Mouse (Mus musculus) liver, embryonic 11.5 days (tissue): ENCODE data around the gene Rps6kb1. TPM values are rescaled to one million over a fixed set of nuclear protein-coding genes. Genes with fewer than 3 reads are reported as not detected.
"Not testable (repeated sequence)": the region's sequence is repeated elsewhere in the genome, so short reads cannot be mapped to it uniquely, and the experiment has no call there.

Source experiments
- ATAC-seq: fragments of 200-750 bp; cut with Nextera tagmentation; replicated peaks from 2 replicates; pipeline ENCODE4 v1.8.0; 2017; ENCODE audit warnings: moderate number of reproducible peaks, mild to moderate bottlenecking, moderate TSS enrichment, moderate library complexity; ENCODE audit not compliant: low FRiP score
- DNase-seq: peaks from one replicate; pipeline ENCODE4 v3.0.0-alpha.2; 2017; ENCODE audit warnings: low spot score
- H3K27ac ChIP-seq: fragments of 300-500 bp; sonication (generic); 2 replicates; pipeline ENCODE4 v1.5.1; 2014; ENCODE audit warnings: mild to moderate bottlenecking, low read depth, low read length, control low read depth
- H3K27me3 ChIP-seq: fragments of 300-500 bp; sonication (generic); replicated peaks from 2 replicates; pipeline ENCODE4 v1.6.1; 2014; ENCODE audit warnings: low read length, mixed read lengths; ENCODE audit not compliant: control insufficient read depth, insufficient read depth
- H3K36me3 ChIP-seq: fragments of 300-500 bp; sonication (generic); 2 replicates; pipeline ENCODE4 v1.6.1; 2014; ENCODE audit warnings: mild to moderate bottlenecking, low read length, moderate library complexity, mixed read lengths; ENCODE audit not compliant: control insufficient read depth, insufficient read depth
- H3K4me1 ChIP-seq: fragments of 300-500 bp; sonication (generic); replicated peaks from 2 replicates; pipeline ENCODE4 v1.6.1; 2014; ENCODE audit warnings: low read length, mixed read lengths; ENCODE audit not compliant: control insufficient read depth, insufficient read depth
- H3K4me2 ChIP-seq: fragments of 300-500 bp; sonication (generic); 2 replicates; pipeline ENCODE4 v1.6.1; 2014; ENCODE audit warnings: mild to moderate bottlenecking, control low read depth, moderate library complexity
- H3K4me3 ChIP-seq: fragments of 300-500 bp; sonication (generic); 2 replicates; pipeline ENCODE4 v1.5.1; 2014; ENCODE audit warnings: low read depth, low read length, control low read depth
- H3K9ac ChIP-seq: fragments of 300-500 bp; sonication (generic); 2 replicates; pipeline ENCODE4 v1.6.1; 2014; ENCODE audit warnings: low read depth, low read length, control low read depth
- H3K9me3 ChIP-seq: fragments of 300-500 bp; sonication (generic); 2 replicates; pipeline ENCODE4 v1.6.1; 2016; ENCODE audit warnings: low read length, inconsistent platforms, mixed read lengths; ENCODE audit not compliant: control insufficient read depth
- WGBS: fragments of 180-500 bp; shearing (Covaris S2); extraction: QIAGEN DNeasy Blood & Tissue Kit; methylation state at CpG from one replicate; pipeline ENCODE4 v1.1.7; 2014; 5-methylcytosine and 5-hydroxymethylcytosine counted together
- polyA plus RNA-seq: library from polyadenylated mRNA; unstranded; fragments of >200 nt; fragmentation: Nextera tagmentation; extraction: Ambion mirVana; gene quantifications from 2 replicates; pipeline ENCODE4 v1.2.1, GENCODE M21; 2014

Rps6kb1 gene
- polyA plus RNA-seq, 1 experiment from 2014 or later, result 50.9 TPM

DNA sequence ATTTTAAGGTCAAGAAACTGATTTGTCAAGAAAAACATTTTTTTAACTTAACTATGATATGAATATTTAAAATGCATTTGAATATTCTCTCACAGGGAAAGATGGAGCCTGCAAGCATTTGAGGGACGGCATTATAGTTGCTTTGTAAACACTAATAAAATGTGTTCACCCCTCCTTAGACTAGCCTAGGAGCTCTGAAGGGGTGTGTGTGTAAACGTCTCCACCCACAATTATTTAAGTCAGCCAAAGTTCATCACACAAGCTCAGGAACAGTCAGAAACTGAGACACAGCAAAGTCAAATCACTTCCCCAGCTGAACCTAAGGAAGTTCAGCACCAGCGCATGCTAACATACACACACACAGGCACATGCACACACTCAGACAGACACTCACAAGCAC lies 71.0 kb downstream of the Rps6kb1 start:
- Histone ChIP-seq H3K9me3 (no peaks in the 10 kb centered on the region), H3K36me3 (no peaks in the 10 kb centered on the region), H3K27ac (no peak overlapping the region), H3K4me2 (no peak overlapping the region), H3K4me3 (no peak overlapping the region), H3K4me1 (no peaks in the 10 kb centered on the region), H3K9ac (no peak overlapping the region), H3K27me3 (no peaks in the 10 kb centered on the region)
- 70% methylated on average over 3 of the region's 3 CpGs for WGBS
- ATAC-seq (no peak), DNase-seq (no peak)

DNA sequence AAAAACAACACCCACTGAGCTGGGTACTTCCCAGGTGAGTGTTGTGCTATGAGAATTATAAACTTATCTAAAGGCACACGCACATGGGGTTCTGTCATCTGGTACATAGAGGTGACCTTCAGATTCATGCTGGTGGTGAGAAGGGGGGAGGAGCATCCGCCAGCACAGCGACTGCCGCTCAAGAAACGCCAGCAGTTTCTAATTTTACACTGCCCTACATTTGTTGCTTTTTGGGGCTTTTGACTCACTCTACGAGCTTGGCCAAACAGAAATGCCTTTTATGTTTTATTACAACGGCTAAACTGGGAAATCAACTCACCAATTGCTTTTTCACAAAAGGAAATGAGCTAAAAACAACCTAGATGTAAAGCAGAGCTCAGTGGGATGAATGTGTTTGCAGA lies 71.8 kb downstream of the Rps6kb1 start:
- H3K27me3 ChIP-seq, result no peaks in the 10 kb centered on the region
- H3K4me3 ChIP-seq, result no peak overlapping the region
- no peaks in the 10 kb centered on the region for H3K9me3 ChIP-seq
- H3K36me3 ChIP-seq, result no peaks in the 10 kb centered on the region
- no peak overlapping the region for H3K9ac ChIP-seq
- WGBS, result 34% methylated on average over 7 of the region's 7 CpGs
- no peak overlapping the region for H3K27ac ChIP-seq
- no peaks in the 10 kb centered on the region for H3K4me1 ChIP-seq
- H3K4me2 ChIP-seq, result no peak overlapping the region
- no peak for DNase-seq
- no peak for ATAC-seq

GRCm38 (mm10) chr11:86471785-86472184 lies 72.8 kb downstream of the Rps6kb1 start:
- Histone ChIP-seq H3K4me1 (no peaks in the 10 kb centered on the region), H3K27ac (no peak overlapping the region), H3K4me2 (no peak overlapping the region), H3K36me3 (no peaks in the 10 kb centered on the region), H3K9ac (no peak overlapping the region), H3K4me3 (no peak overlapping the region), H3K9me3 (no peaks in the 10 kb centered on the region), H3K27me3 (no peaks in the 10 kb centered on the region)
- 76% methylated on average over 6 of the region's 6 CpGs for WGBS
- DNase-seq, result no peak
- no peak for ATAC-seq

GRCm38 (mm10) chr11:86468971-86469370 lies 75.6 kb downstream of the Rps6kb1 start:
- Histone ChIP-seq H3K4me3 (no peak overlapping the region), H3K9me3 (no peaks in the 10 kb centered on the region), H3K36me3 (no peaks in the 10 kb centered on the region), H3K27me3 (no peaks in the 10 kb centered on the region), H3K4me1 (no peaks in the 10 kb centered on the region), H3K27ac (no peak overlapping the region), H3K9ac (no peak overlapping the region), H3K4me2 (no peak overlapping the region)
- ATAC-seq, result no peak
- no peak for DNase-seq
- WGBS, result 59% methylated on average over 4 of the region's 4 CpGs

DNA sequence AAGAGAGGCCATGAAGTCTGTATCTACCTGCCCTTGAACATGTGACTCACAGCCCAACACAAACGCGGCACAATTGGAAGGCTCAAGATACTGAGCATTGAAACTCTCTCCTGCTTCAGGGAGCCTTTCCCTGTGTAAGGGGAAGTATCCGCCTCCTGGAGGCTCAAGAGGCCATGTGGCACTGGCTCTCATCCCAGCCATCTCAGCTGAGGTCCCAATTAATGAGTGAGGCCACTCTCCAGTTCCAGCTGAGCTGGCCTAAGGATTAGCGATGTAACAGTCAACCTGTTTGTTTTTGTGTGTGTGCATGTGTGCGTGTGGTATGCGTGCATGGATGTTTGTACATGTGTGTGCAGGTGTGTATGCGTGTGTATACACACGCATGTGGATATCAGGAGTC lies 76.3 kb downstream of the Rps6kb1 start:
- ATAC-seq (no peak), DNase-seq (no peak)
- Histone ChIP-seq H3K9me3 (no peaks in the 10 kb centered on the region), H3K4me3 (no peak overlapping the region), H3K27ac (no peak overlapping the region), H3K27me3 (no peaks in the 10 kb centered on the region), H3K4me2 (no peak overlapping the region), H3K36me3 (no peaks in the 10 kb centered on the region), H3K4me1 (no peaks in the 10 kb centered on the region), H3K9ac (no peak overlapping the region)
- WGBS, result 79% methylated on average over 8 of the region's 8 CpGs

- H3K27me3 ChIP-seq, H3K4me1 ChIP-seq, H3K4me2 ChIP-seq, ATAC-seq, H3K4me3 ChIP-seq, H3K27ac ChIP-seq, H3K9me3 ChIP-seq, H3K9ac ChIP-seq, H3K36me3 ChIP-seq: not testable (repeated sequence)
- peak; percentile 61 for DNase-seq
- 16% methylated on average over 8 of the region's 8 CpGs for WGBS
Observed at GRCm38 (mm10) chr11:86464275-86464674, 80.3 kb downstream of the Rps6kb1 start.

- H3K4me2 ChIP-seq, result no peak overlapping the region
- no peaks in the 10 kb centered on the region for H3K9me3 ChIP-seq
- H3K27me3 ChIP-seq, result no peaks in the 10 kb centered on the region
- H3K4me1 ChIP-seq, result no peaks in the 10 kb centered on the region
- H3K27ac ChIP-seq, result no peak overlapping the region
- ATAC-seq (no peak), DNase-seq (no peak)
- H3K4me3 ChIP-seq, result no peak overlapping the region
- H3K9ac ChIP-seq, result no peak overlapping the region
- no peaks in the 10 kb centered on the region for H3K36me3 ChIP-seq
Observed at GRCm38 (mm10) chr11:86462579-86462978, 82.0 kb downstream of the Rps6kb1 start.

DNA sequence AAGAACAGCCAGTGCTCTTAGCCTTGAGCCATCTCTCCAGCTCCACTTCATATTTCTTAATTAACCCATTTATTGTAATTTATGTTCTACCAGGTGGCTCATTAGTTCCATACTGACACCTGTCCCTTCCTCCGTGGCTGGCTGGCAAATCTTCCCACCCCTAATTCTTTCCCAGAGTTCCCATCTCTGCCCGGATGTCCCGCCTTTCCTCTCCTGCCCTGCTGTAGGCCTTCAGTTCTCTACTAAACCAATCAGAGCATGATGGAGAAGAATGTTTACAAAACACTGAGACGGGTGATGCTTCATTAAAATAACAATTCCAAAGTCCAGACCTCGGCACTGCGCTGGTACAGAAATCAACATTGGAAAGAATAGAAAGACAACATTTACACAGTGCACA lies 85.7 kb downstream of the Rps6kb1 start:
- no peaks in the 10 kb centered on the region for H3K4me1 ChIP-seq
- H3K27me3 ChIP-seq, result no peaks in the 10 kb centered on the region
- H3K36me3 ChIP-seq, result no peaks in the 10 kb centered on the region
- H3K4me2 ChIP-seq, result no peak overlapping the region
- no peak overlapping the region for H3K27ac ChIP-seq
- no peak overlapping the region for H3K9ac ChIP-seq
- no peak overlapping the region for H3K4me3 ChIP-seq
- DNase-seq, result no peak
- WGBS, result 87% methylated on average over 6 of the region's 6 CpGs
- ATAC-seq, result no peak
- no peaks in the 10 kb centered on the region for H3K9me3 ChIP-seq

DNA sequence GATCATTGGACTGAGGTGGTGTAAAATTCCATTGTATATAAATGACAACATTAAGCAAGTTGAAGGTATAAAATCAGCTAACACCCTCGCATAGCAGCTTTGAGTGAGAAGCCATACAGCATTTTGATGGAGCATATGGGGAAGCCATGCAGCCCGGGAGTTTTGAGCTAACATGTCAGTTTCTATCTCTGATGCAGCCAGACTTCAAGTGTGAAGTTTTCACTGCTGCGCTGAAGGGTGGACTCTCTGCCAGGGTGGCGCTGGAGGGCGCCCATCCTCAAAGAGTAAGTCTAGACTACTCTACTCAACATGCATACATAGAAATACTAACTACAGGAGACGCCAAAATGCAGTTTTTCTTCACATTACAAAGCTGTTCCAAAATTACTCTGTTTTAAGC lies 87.1 kb downstream of the Rps6kb1 start:
- Histone ChIP-seq H3K9ac (no peak overlapping the region), H3K4me2 (no peak overlapping the region), H3K36me3 (no peaks in the 10 kb centered on the region), H3K27ac (no peak overlapping the region), H3K9me3 (no peaks in the 10 kb centered on the region), H3K4me1 (no peaks in the 10 kb centered on the region), H3K27me3 (no peaks in the 10 kb centered on the region), H3K4me3 (no peak overlapping the region)
- ATAC-seq (no peak), DNase-seq (no peak)
- WGBS, result 80% methylated on average over 6 of the region's 6 CpGs
